Mouse (Mus musculus) E14TG2a.4 (cell line): ENCODE data around the gene Il1r1.

ENCODE experiments used
- H3K27me3 ChIP-seq: 2 replicates; pipeline ENCODE4 v1.6.1; 2014; ENCODE audit warnings: low read length, control low read depth; ENCODE audit not compliant: insufficient read depth
- H3K36me3 ChIP-seq: 2 replicates; pipeline ENCODE4 v1.6.1; 2014; ENCODE audit warnings: low read length, control low read depth; ENCODE audit not compliant: insufficient read depth
- H3K4me1 ChIP-seq: replicated peaks from 2 replicates; pipeline ENCODE4 v1.6.1; 2014; ENCODE audit warnings: low read depth, low read length, control low read depth
- H3K4me3 ChIP-seq: replicated peaks from 2 replicates; pipeline ENCODE4 v1.5.1; 2014; ENCODE audit warnings: mild to moderate bottlenecking, low read length
- H3K9me3 ChIP-seq: 2 replicates; pipeline ENCODE4 v1.6.1; 2014; ENCODE audit warnings: low read length, control low read depth
- CTCF ChIP-seq: conservative IDR thresholded peaks from 2 replicates; pipeline ENCODE4 v1.5.1; 2014; ENCODE audit warnings: low read length
- NANOG ChIP-seq: IDR thresholded peaks from 2 replicates; pipeline ENCODE4 v1.6.1; 2014; ENCODE audit warnings: borderline replicate concordance, low read length, mixed read lengths
- POU5F1 ChIP-seq: IDR thresholded peaks from 2 replicates; pipeline ENCODE4 v1.6.1; 2014; ENCODE audit warnings: low read length, borderline replicate concordance

The Il1r1 gene

GRCm38 (mm10) chr1:40271486-40272055 is 46.7 kb downstream of the Il1r1 start:
- H3K27me3 ChIP-seq: peaks cover 34% of the 10 kb centered on the region

GRCm38 (mm10) chr1:40272204-40272603 is 47.3 kb downstream of the Il1r1 start:
- Histone ChIP-seq H3K27me3 (peaks cover 28% of the 10 kb centered on the region), H3K36me3 (no peaks in the 10 kb centered on the region), H3K4me3 (no peak overlapping the region), H3K9me3 (no peaks in the 10 kb centered on the region), H3K4me1 (peaks cover 4% of the 10 kb centered on the region)
- TF ChIP-seq NANOG (no peak), CTCF (no peak), POU5F1 (no peak)

More at GRCm38 (mm10) chr1:40271486-40272055, 46.7 kb downstream of the Il1r1 start:
- H3K4me1 ChIP-seq: peaks cover 9% of the 10 kb centered on the region
- no peak overlapping the region for H3K4me3 ChIP-seq
- no peaks in the 10 kb centered on the region for H3K36me3 ChIP-seq
- H3K9me3 ChIP-seq: no peaks in the 10 kb centered on the region
- TF ChIP-seq POU5F1 (no peak), NANOG (no peak), CTCF (no peak)

DNA sequence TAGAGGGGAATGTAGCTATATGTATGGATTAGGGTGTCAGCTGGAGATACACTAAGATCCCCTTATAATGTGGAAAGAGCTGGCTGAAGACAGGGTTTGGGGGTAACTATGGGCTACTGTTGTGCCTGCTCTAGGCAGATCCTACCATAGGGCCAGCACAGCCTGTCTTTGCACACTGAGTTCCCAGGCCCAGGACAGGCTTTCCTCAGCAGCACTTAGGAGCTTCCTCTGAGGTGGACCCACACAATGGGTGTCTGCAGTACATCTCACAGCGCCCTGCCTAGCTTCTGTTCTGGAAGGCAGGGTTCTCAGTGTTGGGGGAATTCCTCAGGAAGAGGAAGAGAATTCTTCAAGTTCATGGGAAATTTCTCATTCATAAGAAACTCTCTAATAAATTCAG is 48.6 kb downstream of the Il1r1 start:
- H3K4me3 ChIP-seq: no peak overlapping the region

GRCm38 (mm10) chr1:40275285-40276013 is 50.6 kb downstream of the Il1r1 start:
- no peaks in the 10 kb centered on the region for H3K9me3 ChIP-seq
- H3K36me3 ChIP-seq: no peaks in the 10 kb centered on the region
- TF ChIP-seq POU5F1: no peak
- no peak for TF ChIP-seq NANOG
- no peak for TF ChIP-seq CTCF
- H3K4me1 ChIP-seq: no peaks in the 10 kb centered on the region
- H3K4me3 ChIP-seq: no peak overlapping the region
- H3K27me3 ChIP-seq: peaks cover 8% of the 10 kb centered on the region; the same call in 1 of the 2 replicates

More for the DNA sequence above, 48.6 kb downstream of the Il1r1 start:
- no peak for TF ChIP-seq POU5F1
- TF ChIP-seq CTCF: no peak
- no peak for TF ChIP-seq NANOG
- Histone ChIP-seq H3K4me1 (no peaks in the 10 kb centered on the region), H3K36me3 (no peaks in the 10 kb centered on the region), H3K27me3 (peaks cover 15% of the 10 kb centered on the region; the same call in 1 of the 2 replicates), H3K9me3 (no peaks in the 10 kb centered on the region)

- H3K9me3 ChIP-seq: no peaks in the 10 kb centered on the region
- no peak for TF ChIP-seq POU5F1
- TF ChIP-seq NANOG: no peak
- TF ChIP-seq CTCF: no peak
- H3K36me3 ChIP-seq: no peaks in the 10 kb centered on the region
- no peaks in the 10 kb centered on the region for H3K4me1 ChIP-seq
- H3K27me3 ChIP-seq: 0 out of 2 replicates have a peak, but pooled peaks cover 7% of the 10 kb centered on the region
- no peak overlapping the region for H3K4me3 ChIP-seq
These were observed 53.1 kb downstream of the Il1r1 start for GRCm38 (mm10) chr1:40277944-40278343.

GRCm38 (mm10) chr1:40278720-40279119 is 53.8 kb downstream of the Il1r1 start:
- TF ChIP-seq NANOG (no peak), POU5F1 (no peak), CTCF (no peak)
- no peaks in the 10 kb centered on the region for H3K36me3 ChIP-seq
- no peaks in the 10 kb centered on the region for H3K9me3 ChIP-seq
- H3K27me3 ChIP-seq: 0 out of 2 replicates have a peak, but pooled peaks cover 4% of the 10 kb centered on the region
- no peak overlapping the region for H3K4me3 ChIP-seq
- H3K4me1 ChIP-seq: no peaks in the 10 kb centered on the region

- Histone ChIP-seq H3K4me1 (no peaks in the 10 kb centered on the region), H3K36me3 (no peaks in the 10 kb centered on the region), H3K9me3 (no peaks in the 10 kb centered on the region), H3K27me3 (0 out of 2 replicates have a peak, but pooled peaks cover 3% of the 10 kb centered on the region), H3K4me3 (no peak overlapping the region)
- no peak for TF ChIP-seq POU5F1
- no peak for TF ChIP-seq CTCF
- no peak for TF ChIP-seq NANOG
These were observed 54.4 kb downstream of the Il1r1 start for GRCm38 (mm10) chr1:40279182-40279743.

- H3K4me3 ChIP-seq: no peak overlapping the region
- H3K36me3 ChIP-seq: no peaks in the 10 kb centered on the region
- TF ChIP-seq NANOG (no peak), POU5F1 (no peak), CTCF (no peak)
- H3K27me3 ChIP-seq: no peaks in the 10 kb centered on the region
- no peaks in the 10 kb centered on the region for H3K4me1 ChIP-seq
- H3K9me3 ChIP-seq: peaks cover 4% of the 10 kb centered on the region; the same call in 1 of the 2 replicates
These were observed 57.1 kb downstream of the Il1r1 start for GRCm38 (mm10) chr1:40281950-40282349.
